Mouse (Mus musculus) testis, postnatal 14 days (tissue): ENCODE measurements around the gene Pkdcc.
A peak's percentile ranks its signal among the peaks of the same experiment; 100 is the strongest.

Experiments used
- DNase-seq: peaks from one replicate; pipeline ENCODE4 v3.0.0; 2021; ENCODE audit warnings: low spot score

Pkdcc gene

DNA sequence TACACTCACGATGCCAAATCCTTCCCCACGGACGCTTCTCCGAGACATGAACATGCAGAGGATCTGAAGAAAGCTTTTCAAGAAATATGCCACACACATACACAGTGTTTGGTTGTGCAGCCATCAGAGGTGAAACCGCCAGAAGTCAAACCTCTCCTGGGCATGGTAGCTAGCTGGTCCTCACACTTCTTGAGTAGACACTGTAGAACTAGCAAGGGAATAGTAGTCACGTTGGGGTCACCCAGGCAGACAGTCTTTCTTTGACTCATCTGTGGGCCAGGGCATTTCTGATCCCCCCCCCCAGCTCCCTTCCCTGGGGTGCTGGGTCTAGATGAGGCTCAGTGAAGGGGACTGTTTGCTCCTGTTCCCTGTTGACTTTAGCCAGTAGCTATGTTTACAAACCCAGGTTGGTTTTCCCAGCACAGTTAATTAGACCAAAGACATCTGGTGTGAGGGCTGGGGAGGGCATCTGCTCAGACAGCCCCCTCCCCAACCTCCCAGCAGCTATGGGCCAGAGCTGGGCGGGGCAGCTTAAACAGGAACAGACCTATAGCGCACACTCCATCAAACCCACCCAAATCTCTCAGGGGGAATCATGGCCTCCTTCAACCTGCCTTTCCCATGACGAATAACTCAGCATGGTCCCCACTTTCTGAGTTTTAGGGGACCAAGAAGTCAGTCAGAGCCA lies 1.7 kb upstream of the Pkdcc start:
- DNase-seq, result no peak

DNA sequence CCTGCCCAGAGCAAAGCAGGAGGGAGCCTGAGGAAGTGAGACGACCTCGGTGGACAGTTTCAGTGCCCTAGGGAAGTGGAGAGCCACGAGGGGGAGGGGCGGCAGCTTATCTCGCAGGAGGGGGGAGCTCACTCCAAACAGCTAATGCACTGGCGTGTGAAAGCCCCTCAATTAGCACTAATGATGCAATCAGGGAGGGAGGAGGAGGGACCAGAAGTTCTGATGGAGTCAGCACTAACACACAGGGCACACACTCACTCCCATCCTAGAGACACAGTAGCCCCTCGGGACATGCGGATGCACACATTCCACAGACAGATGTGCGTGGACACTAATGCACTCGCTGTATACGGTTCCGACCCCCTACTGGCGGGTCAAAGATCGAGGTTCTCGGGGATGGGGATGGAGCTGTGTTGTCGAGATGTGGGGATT lies 915 bp upstream of the Pkdcc start:
- peak; percentile 62 for DNase-seq

DNA sequence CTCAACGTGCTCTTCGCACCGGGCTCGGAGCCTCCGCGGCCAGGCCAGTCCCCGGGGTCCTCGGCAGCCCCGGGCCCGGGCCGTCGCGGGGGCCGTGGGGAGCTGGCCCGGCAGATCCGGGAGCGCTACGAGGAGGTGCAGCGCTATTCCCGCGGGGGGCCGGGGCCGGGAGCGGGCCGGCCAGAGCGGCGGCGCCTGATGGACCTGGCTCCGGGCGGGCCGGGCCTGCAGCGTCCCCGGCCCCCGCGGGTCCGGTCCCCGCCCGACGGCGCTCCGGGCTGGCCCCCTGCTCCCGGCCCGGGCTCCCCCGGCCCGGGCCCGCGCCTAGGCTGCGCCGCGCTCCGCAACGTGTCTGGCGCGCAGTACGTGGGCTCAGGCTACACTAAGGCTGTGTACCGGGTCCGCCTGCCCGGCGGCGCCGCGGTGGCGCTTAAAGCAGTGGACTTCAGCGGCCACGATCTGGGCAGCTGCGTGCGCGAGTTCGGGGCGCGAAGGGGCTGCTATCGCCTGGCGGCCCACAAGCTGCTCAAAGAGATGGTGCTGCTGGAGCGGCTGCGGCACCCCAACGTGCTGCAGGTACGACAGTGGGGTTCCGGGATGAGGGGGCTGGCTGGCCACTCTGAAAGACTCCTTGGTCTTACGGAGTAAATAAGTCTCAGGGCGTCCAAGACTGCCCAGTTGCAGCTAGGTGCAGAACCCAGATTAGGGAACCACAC lies 595 bp downstream of the Pkdcc start:
- no peak for DNase-seq

DNA sequence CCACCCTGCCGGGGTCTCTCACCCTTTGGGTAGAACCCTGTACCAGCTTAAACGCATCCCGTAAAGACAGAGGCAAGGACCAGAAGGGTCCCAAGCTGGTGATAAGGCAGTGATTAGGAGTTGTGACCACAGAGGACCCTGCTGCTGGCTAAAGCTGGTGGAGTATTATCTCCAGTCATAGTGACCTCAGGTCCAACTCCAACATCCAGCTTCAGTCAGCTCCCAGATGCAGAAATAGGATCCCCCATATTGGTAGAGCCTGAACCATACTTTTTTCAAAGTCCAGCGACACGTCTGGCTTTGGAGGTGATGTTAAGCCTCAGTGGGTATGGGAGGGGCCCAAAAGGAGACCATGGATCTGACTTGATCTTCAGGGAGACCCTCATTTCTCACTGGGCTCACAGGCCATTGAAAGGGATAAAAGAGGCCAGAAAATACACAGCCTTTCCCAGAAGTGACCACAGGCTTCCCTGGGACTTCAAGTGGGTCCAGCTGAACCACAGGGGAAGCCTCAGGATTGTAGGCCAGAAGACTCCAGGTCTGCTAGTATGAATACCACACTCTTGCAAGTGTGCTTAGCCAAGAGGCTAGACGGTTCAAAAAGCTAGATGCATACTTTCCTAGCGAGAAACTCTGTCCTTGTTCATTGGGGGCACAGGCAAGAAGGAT lies 1.3 kb downstream of the Pkdcc start:
- DNase-seq, result no peak

DNA sequence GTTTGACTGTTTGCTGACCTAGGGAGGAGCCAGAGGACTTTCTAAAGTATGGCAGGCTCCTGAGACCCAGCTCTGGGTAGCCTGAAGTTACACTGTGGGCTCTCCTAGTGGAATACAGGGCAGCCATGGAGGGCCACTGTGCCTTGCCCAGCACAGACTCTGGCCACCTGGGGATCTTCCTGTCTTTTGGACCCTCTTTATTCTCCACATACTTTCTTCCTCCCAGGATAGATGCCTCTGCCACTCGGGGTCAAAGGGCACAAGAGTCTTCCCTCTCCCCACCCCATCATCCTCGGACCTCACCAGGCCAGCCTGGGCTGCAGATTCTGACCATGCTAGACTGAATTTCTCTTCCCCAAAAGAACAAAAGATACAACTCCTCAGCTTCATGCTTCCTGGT lies 3.1 kb downstream of the Pkdcc start:
- no peak for DNase-seq

DNA sequence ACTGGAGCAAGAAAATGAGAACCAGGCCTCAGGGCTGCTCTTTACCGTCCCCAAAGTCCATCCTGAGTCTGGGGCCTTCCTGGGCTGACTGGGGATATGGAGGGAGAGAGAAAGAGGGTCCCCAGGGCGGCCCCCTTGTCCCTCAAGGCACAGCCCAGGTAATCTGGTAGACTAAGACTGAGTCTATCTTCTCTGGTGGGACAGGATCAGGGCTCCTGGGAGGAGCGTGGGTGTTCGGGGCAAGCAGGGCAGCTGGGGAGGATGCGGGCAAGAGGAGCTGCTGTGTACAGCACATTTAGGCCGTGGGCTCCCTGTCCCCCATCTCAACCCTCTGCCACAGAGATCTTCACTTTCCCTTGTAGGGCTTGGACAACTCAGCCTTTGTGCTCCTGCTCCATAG lies 3.6 kb downstream of the Pkdcc start:
- DNase-seq, result no peak

DNA sequence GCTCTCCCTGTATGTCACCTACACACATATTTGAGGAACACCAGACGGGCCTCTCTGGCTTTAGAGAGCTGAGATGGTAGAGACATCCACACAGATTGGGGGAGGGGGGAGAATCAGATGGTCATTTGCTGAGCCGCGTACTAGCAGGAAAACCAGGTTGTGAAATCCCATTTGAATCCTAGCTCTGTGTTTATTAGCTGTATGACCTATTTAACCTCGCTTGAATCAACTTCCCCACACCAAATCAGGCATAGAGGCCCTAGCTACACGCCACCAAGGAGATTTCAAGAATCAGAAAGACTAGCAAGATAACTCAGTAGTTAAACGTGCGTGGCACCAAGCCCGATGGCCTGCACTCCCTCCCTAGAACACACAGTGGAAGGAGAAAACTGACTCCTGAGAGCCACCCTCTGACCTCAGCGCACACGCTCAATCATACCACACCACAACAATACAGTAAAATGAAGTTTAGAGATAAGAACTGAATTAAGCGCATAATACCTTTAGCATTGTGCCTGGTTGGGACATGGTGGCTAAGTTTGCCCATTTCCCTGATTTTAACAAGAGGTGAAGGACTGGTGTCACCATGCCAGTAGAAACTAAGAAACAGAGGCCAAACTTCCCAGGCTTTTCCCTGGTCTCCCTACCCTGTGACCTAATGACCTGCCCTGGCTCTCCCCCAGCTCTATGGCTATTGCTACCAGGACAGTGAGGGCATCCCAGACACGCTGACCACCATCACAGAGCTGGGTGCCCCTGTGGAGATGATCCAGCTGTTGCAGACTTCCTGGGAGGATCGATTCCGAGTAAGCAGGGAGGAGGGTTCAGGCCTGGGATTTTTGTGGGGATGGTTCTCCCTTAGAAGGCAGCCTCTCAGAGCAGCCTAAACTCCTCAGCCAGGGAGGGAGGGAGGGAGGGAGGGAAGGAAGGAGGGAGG lies 4.5 kb downstream of the Pkdcc start:
- no peak for DNase-seq

DNA sequence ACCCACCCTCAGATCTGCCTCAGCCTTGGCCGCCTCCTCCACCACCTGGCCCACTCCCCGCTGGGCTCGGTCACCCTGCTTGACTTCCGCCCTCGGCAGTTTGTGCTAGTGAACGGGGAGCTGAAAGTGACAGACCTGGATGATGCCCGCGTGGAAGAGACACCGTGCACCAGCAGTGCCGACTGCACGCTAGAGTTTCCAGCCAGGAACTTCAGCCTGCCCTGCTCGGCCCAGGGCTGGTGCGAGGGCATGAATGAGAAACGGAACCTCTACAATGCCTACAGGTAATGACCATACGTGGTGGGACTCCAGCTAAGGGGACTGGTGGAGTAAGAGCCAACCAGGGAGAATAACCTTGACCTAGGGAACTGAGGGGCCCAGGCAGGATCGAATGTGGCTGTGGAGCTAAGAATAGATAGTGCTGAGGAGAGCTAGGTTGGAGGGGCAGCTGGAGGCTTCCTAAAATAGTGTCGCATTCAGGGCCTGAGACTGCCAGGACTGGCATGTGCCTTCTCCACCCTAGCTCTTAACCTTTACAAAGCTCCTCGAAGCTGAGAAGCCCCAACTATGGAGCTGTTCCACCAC lies 6.0 kb downstream of the Pkdcc start:
- DNase-seq, result no peak

DNA sequence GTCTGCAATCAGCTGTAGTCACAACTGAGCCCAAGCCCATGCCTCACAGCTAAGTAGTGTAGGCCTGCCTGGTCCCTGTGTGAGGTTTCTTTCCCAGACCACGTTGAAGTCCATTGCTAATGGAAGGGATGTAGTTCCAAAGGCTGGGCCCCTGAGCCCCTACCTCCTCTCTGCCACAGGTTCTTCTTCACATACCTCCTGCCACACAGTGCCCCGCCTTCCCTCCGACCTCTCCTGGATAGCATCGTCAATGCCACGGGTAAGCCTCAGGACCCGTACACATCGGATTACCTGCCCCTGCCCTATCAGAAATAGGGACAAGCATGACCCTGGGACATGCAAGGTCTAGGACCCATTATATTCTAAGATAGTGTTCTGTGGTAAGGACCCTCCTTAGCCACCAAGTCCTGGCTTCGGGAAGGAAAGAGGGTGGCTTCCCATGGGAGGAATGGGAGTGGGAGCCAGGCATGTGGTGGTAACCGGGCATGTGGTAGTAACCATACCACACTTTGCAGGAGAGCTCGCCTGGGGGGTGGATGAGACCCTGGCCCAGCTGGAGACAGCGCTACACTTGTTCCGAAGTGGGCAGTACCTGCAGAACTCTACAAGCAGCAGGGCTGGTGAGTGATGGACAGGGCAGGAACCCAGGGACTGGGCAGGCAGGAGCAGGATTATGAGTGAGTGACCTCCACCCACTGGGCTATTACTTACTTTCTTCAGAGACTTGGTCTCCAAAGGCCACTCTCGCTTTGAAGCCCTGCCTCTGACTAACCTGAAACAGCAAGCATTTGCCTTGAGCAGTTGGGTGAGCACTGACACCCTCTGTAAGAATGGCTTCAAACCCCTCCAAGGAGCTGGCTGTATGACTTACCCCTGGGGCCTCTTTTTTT lies 6.8 kb downstream of the Pkdcc start:
- no peak for DNase-seq

DNA sequence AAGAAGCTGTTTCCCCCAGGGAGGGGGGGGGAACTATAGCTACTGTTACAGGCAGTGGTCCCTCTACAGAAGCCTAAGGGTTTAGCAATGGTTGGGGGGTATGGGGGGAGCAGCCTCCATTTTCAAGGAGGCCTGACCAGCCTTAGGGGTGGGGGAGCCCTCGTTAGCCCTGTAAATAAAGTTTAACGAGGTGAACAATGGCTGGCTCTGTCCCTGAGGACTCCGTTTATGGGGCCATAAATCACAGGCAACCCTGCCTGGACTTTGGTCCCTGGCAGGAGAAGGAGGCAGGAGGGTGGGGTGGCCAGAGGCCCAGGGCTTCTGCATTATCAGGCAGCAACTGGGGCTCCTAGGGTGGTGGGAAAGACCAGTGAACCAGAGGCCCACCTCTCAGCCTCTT lies 7.6 kb downstream of the Pkdcc start:
- no peak for DNase-seq

DNA sequence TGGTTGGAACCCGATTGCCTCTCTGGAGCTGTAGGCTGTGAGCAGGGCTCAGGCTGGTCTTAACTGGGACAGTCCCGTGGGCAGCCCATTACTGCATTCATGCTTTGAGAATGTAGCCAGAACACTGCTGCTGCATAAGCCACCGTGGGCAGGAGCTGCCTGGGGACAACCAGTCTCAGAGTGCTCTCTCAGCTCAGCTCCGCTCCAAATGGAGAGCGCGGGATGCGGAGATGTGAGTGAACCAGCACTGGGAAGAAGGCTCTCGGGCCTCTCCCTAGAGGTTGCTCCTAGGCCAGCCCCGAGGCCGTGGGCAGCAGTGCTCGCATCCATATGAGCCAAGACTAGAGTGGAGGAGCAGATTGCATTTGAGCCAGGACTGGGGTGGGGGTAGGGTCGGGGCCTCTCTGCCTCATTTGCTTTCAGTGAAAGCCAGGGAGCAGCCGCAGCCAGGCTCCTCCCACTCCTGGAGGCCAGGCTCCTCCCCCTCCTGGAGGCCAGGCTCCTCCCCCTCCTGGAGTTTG lies 9.4 kb downstream of the Pkdcc start:
- no peak for DNase-seq

DNA sequence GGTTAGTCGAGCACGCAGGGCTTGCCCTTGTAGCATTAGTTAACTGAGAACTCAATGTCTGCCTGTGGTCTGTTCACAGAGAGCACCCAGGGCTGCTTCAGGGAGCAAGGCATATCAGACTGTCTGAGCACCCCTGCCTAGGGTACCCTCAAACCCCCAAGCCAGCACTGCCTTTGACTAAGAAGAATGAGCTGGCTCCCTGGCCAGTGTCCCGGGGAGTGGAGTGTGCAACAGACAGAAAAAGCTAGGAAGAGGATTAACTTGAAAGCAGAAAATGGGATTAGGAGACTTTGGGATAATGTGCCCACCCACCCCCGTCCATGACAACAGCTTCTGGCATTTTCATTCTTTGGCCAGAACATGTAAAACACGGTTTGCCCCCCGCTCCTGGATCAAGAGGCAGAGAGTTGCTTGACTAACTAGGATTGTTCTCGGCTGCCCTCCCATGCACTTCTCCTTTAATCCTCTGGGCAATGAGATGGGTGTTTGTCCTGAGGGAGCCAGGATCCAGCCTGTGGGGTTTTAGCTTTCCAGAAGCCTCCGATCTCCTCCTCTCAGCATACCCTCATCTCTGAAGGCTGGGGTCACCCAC lies 11.4 kb downstream of the Pkdcc start:
- DNase-seq, result no peak

DNA sequence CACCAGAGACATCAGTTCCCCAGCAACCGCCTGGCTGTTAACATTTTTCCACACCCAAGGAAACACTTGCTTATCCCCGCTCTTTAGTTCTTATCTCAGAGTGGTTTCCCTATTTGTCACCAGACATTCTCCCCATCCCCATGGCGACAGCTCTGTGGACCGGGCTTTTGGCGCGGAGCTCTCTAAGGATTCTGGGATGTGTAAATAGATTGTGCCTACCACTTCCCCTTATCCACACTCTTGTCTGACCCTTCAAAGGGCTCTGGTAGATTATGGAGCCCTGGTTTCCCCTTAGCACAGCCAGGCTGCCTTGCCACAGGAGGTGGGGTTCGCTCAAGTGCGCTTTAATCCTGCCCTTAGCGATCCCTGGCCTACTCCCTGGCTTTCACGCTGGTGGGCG lies 16.3 kb downstream of the Pkdcc start:
- no peak for DNase-seq

DNA sequence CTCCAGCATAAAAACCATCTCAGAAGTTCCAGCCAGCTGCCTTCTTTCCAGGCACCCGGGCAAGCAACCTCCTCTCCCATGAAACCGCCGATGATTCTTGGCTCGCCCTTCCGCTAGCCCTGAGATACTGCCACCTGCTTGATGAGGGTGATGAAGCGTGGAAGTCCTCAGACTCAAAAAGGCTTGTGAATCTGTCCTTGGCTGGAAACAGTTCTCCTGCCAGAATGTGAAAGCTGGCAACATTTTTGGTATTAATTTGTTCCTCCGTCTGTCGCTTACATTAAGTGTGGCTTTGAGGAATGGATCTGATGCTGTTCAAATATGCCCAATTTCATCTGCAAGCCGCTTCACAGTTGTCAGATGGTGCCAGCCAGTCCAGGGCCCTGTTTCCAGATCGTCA lies 20.1 kb downstream of the Pkdcc start:
- no peak for DNase-seq

DNA sequence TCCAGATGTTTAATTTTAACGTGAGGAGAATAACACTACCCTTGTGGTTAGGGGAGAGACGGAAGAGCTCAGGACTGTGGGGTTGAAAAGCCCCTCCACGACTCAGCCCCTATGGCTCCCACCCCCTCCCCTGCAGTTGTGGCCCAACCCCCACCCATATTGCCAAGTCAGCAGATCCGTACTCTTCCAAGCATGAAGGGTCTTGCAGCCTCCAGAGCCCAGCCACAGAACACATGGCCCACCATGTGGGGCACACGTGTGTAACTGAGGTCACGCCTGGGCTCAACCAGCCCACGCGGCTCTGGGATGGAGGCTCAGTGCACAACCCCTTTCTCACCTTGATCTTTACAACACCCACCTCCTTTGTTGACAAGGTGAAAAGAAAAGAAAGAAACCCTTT lies 21.1 kb downstream of the Pkdcc start:
- no peak for DNase-seq

DNA sequence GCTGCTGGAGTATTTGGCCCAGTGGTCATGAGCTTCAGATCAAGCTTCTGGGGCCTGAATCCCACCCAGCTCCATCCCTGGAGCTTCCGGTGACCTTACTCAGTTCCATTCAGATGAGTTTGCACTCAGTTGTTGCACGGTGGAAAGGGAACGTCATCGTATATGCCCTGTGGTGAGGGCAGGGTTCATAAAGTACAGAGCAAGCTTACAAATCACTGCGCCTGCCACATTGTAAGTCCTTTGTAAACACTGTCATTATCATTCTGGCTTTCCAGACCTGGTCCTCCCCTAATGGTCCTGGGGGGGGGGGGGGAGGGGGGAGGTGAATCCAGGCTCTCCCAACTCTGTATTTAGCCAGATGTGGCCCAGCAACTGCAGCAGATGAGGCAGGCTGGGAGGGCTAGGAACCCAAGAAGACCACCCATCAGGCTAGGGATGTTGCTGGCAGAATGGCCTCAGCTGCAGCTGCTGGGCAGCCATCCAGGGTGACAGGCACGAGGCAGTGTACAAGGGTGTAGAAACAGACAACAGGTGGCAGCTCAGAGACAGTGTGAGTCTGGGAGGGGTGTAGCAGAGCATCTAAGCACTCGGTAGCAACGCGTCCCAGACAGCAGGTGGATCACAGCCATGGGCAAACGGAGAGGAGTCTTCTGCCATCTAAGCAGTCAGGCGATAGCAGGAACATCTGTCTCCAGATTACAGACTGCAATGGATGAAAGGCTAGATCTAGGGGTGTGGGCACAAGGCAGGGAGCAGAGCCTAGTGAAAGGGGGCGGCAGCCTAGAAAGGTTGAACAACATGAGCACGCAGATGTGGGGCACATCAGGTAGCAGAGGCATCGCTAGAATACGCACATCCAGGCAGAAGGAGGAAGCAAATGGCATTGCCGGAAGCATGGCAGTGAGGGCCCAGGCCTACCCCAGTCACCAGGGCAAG lies 23.3 kb downstream of the Pkdcc start:
- no peak for DNase-seq

DNA sequence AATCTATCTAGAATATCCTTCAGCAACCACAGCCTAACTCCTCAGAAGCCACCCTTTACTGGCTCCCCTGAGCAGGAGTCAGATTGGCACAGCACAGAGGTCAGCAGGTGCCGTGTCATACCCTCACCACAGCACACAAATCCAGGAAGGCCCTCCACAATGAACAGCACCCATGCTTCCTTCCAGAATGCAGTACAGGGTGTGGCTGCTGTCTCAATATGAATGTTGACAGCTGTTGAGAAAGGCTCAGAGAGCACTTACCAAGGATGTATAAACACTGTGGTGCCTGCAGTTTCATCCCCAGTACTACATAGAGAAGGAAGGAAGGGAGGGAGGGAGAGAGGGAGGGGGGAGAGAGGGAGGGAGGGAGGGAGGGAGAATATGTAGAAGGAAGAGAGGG lies 29.4 kb downstream of the Pkdcc start:
- no peak for DNase-seq

DNA sequence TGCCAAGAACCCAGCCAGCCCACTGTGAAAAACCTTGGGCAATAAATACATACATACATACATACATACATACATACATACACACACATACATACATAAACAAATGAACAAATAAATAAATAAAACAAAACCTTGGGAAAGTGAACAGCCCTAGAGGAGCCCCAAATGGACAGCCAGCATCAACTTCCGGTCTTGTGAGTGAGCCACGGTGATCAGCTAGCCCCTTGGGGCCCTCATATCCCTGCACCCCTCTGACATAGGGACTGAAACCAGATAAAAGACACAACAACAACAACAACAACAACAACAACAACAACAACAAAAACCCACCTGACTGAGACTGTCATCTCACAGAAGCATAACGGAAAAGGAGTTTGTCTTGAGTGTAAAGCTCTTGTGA lies 30.4 kb downstream of the Pkdcc start:
- no peak for DNase-seq

DNA sequence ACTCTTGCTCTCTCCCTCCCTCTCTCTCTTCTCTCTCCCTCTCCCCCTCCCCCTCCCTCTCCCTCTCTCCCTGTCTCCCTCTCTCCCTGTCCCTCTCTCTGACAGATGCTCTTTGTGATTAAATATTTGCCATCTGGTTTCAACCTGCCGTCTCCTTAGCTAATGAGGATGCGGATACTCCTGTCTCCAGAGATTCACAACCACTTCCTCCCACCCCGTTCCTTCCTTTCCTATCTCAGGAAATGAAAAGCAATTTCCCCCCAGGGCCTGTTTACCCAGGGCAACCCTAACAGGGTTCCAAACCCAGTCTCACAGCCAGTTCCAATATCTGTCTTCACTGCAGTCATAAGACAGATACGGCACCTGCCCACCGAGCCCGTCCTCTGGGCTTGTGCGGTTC lies 31.0 kb downstream of the Pkdcc start:
- DNase-seq, result no peak
